Mouse (Mus musculus): ENCODE results near the gene Taar9. TPM values are rescaled to one million over a fixed set of nuclear protein-coding genes. Genes with fewer than 3 reads are reported as not detected.
"Not testable (repeated sequence)": the region's sequence is repeated elsewhere in the genome, so short reads cannot be mapped to it uniquely, and the experiment has no call there.

The Taar9 gene
- polyA plus RNA-seq (2012; rRNA removed) = not detected in 2 replicates

DNA sequence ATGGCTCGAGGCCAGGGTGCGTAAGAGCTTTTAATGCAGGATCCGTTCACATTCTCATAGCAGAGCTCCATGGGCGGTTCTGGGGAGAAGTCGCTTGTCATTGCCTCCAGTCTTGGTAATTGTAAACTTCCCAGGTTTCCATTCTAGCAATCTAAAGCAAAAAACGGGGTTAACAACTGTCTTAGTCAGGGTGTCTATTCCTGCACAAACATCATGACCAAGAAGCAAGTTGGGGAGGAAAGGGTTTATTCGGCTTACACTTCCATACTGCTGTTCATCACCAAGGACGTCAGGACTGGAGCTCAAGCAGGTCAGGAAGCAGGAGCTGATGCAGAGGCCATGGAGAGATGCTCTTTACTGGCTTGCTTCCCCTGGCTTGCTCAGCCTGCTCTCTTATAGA, at the start of gene Taar9:
TSS of gene Taar9 (minus strand) at position 101 of the 400 bp plus-strand sequence.
- not testable (repeated sequence) for H3K4me3 ChIP-seq (ENCODE audit: low read depth, low read length); H3K27me3 ChIP-seq (ENCODE audit: control insufficient read depth, insufficient read depth, low read length); H3K36me3 ChIP-seq (ENCODE audit: control insufficient read depth, insufficient read depth, low read length)
- H3K27ac ChIP-seq (ENCODE audit: insufficient read depth, low read depth, low read length) = peak within 1 kb of the TSS; percentile 83
- H3K4me1 ChIP-seq (ENCODE audit: control insufficient read depth, insufficient read depth, insufficient read length, low read length) = peaks cover 20% of the 10 kb centered on the region
- WGBS = 75% methylated on average over 8 of the region's 8 CpGs

DNA sequence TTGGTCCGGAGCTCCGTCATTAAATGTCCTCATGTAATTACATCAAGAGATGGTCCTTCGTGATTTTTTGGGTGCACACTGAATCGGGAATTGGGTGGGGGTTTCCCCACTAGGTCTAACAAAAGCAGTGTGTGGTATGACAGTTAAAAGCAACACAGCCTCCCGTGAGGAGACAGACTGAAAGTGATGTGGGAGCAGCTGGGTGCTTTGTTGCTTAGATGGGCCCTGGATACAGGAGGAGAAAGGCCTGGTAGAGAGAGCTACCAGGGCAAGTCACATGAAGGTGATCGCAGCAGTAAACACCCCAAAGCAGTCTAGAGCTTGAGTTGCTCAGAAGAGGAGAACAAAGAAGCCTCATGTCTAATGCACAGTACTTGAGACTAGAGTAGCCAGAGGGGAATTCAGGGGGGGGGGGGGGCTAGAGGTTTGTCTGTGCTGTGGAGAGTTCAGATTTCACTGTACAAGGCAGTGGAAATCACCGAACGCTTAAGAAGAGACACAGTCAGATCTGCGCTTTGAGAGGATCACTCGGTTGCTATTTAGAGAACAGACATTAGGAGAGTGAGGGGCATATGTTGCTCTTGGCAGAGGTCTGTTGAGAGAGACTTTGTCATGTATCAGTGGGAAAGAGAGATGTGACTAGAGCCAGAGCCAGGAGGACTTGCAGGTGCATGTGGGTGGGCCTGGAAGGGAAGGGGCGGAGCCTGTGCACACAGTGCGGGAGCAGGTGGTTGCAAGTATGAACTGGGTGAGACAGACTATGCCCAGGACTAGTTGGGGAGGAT, 49.3 kb upstream of the Taar9 start:
- TF ChIP-seq POLR2A (IDR thresholded peaks at IDR 0.05; ENCODE audit: low read depth, low read length) (no peak), CTCF (IDR thresholded peaks at IDR 0.05; ENCODE audit: extremely low read depth, insufficient read length, insufficient replicate concordance, low read depth, low read length) (no peak)
- 84% methylated on average over 12 of the region's 12 CpGs for WGBS
- H3K27ac ChIP-seq (ENCODE audit: insufficient read depth, low read depth, low read length) = no peak overlapping the region
- H3K4me1 ChIP-seq (ENCODE audit: control insufficient read depth, insufficient read depth, insufficient read length, low read length) = peaks cover 9% of the 10 kb centered on the region
- H3K4me3 ChIP-seq (ENCODE audit: low read depth, low read length) = no peak overlapping the region
- H3K27me3 ChIP-seq (ENCODE audit: control insufficient read depth, insufficient read depth, low read length) = no peaks in the 10 kb centered on the region
- peaks cover 40% of the 10 kb centered on the region for H3K36me3 ChIP-seq (ENCODE audit: control insufficient read depth, insufficient read depth, low read length)

GRCm38 (mm10) chr10:24150086-24150485, 40.8 kb upstream of the Taar9 start:
- Histone ChIP-seq H3K4me3 (ENCODE audit: low read depth, low read length) (peak overlapping the region; percentile 59), H3K27me3 (ENCODE audit: control insufficient read depth, insufficient read depth, low read length) (no peaks in the 10 kb centered on the region), H3K27ac (ENCODE audit: insufficient read depth, low read depth, low read length) (no peak overlapping the region; the same call in 1 of the 2 replicates), H3K4me1 (ENCODE audit: control insufficient read depth, insufficient read depth, insufficient read length, low read length) (peaks cover 14% of the 10 kb centered on the region; the same call in 1 of the 2 replicates), H3K36me3 (ENCODE audit: control insufficient read depth, insufficient read depth, low read length) (peaks cover 9% of the 10 kb centered on the region)
- TF ChIP-seq CTCF (IDR thresholded peaks at IDR 0.05; ENCODE audit: extremely low read depth, insufficient read length, insufficient replicate concordance, low read depth, low read length) (no peak), POLR2A (IDR thresholded peaks at IDR 0.05; ENCODE audit: low read depth, low read length) (no peak)
- 11% methylated on average over 7 of the region's 7 CpGs for WGBS

DNA sequence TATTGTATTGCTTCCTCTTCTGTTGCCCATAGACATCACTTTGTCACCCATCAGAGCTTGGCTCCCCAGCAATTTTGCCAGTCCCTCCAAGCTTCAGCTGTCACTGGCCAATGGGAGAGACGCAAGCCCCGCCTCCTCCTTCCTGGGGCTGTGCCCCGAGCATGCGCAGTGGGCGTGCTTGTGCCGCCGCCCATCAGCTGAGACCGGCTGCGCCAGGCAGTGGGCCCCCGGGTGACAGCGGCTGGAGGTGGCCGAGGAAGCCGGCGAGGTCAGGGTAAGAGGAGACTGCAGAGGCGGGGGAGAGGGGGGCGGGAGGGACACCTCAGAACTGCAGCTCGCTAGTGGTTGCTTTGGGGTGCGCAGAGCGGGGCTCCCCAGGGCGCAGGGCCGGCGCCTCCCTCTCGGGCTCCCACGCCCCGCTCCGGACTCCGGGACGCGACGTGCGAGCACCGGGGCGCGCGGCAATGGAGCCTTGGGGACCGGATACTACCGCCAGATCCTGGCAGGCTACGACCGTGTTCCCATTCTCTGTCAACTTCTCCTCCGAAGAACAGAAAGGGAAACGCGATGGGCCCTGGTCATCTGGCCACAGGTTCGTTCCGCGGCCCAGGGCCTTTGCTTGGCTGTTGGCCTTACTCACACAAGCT, 39.9 kb upstream of the Taar9 start, which contains the start of gene Stx7:
TSS of gene Stx7 (plus strand) at position 168 of the 647 bp plus-strand sequence.
- under 1% methylated on average over 45 of the region's 45 CpGs for WGBS
- peak within 1 kb of the TSS; percentile 92 for H3K4me3 ChIP-seq (ENCODE audit: low read depth, low read length)
- no peaks in the 10 kb centered on the region for H3K27me3 ChIP-seq (ENCODE audit: control insufficient read depth, insufficient read depth, low read length)
- no peak for TF ChIP-seq CTCF (IDR thresholded peaks at IDR 0.05; ENCODE audit: extremely low read depth, insufficient read length, insufficient replicate concordance, low read depth, low read length)
- peak; percentile 87 for TF ChIP-seq POLR2A (IDR thresholded peaks at IDR 0.05; ENCODE audit: low read depth, low read length)
- H3K4me1 ChIP-seq (ENCODE audit: control insufficient read depth, insufficient read depth, insufficient read length, low read length) = peaks cover 13% of the 10 kb centered on the region; the same call in 1 of the 2 replicates
- peak within 1 kb of the TSS; percentile 79 for H3K27ac ChIP-seq (ENCODE audit: insufficient read depth, low read depth, low read length)
- H3K36me3 ChIP-seq (ENCODE audit: control insufficient read depth, insufficient read depth, low read length) = peaks cover 5% of the 10 kb centered on the region; the same call in 1 of the 2 replicates

DNA sequence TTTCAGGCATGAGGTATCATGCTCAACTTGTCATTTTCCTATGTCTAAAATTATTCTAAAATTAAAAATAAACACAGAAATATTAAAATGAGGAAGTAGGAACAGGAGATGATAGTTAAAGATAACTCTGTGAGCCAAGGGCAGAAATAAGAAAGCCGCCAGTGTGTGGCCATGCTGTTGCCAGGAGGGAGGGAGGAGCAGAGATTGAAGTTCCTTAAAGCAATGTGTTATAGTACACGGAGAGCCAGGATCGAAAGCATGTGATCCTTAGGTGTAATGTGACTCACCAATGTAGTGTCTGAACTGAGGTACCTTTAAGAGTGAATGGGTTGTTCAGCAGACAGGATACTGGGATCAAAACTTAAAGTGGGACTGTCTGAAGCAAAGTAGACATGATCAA, 33.4 kb upstream of the Taar9 start:
- Histone ChIP-seq H3K27me3 (ENCODE audit: control insufficient read depth, insufficient read depth, low read length) (no peaks in the 10 kb centered on the region), H3K4me3 (ENCODE audit: low read depth, low read length) (no peak overlapping the region), H3K4me1 (ENCODE audit: control insufficient read depth, insufficient read depth, insufficient read length, low read length) (peaks cover 2% of the 10 kb centered on the region), H3K27ac (ENCODE audit: insufficient read depth, low read depth, low read length) (no peak overlapping the region), H3K36me3 (ENCODE audit: control insufficient read depth, insufficient read depth, low read length) (no peaks in the 10 kb centered on the region)
- WGBS = 22% methylated on average over 3 of the region's 3 CpGs
- TF ChIP-seq POLR2A (IDR thresholded peaks at IDR 0.05; ENCODE audit: low read depth, low read length) (no peak), CTCF (IDR thresholded peaks at IDR 0.05; ENCODE audit: extremely low read depth, insufficient read length, insufficient replicate concordance, low read depth, low read length) (no peak)

- 44% methylated on average over 2 of the region's 2 CpGs for WGBS
- Histone ChIP-seq H3K27ac (ENCODE audit: insufficient read depth, low read depth, low read length) (no peak overlapping the region), H3K27me3 (ENCODE audit: control insufficient read depth, insufficient read depth, low read length) (no peaks in the 10 kb centered on the region), H3K36me3 (ENCODE audit: control insufficient read depth, insufficient read depth, low read length) (no peaks in the 10 kb centered on the region), H3K4me3 (ENCODE audit: low read depth, low read length) (no peak overlapping the region), H3K4me1 (ENCODE audit: control insufficient read depth, insufficient read depth, insufficient read length, low read length) (peaks cover 9% of the 10 kb centered on the region)
- no peak for TF ChIP-seq CTCF (IDR thresholded peaks at IDR 0.05; ENCODE audit: extremely low read depth, insufficient read length, insufficient replicate concordance, low read depth, low read length)
- no peak for TF ChIP-seq POLR2A (IDR thresholded peaks at IDR 0.05; ENCODE audit: low read depth, low read length)
Observed at GRCm38 (mm10) chr10:24138623-24139261, 29.4 kb upstream of the Taar9 start.

All from small intestine, adult 2 months (tissue).